Mouse (Mus musculus) neural tube, embryonic 12.5 days (tissue): Measurements from ENCODE around the gene Schip1. TPM values are rescaled to one million over a fixed set of nuclear protein-coding genes. Genes with fewer than 3 reads are reported as not detected.
A peak's percentile ranks its signal among the peaks of the same experiment; 100 is the strongest.

ENCODE experiments used
- ATAC-seq: fragments of 200-750 bp; cut with Nextera tagmentation; 2 replicates; pipeline ENCODE4 v1.8.0; 2017; ENCODE audit warnings: low read depth, mild to moderate bottlenecking, moderate TSS enrichment, moderate library complexity; ENCODE audit not compliant: low FRiP score
- H3K27ac ChIP-seq: fragments of 300-500 bp; sonication (generic); 2 replicates; pipeline ENCODE4 v1.5.1; 2016
- H3K27me3 ChIP-seq: fragments of 300-500 bp; sonication (generic); replicated peaks from 2 replicates; pipeline ENCODE4 v1.6.1; 2016; ENCODE audit warnings: mild to moderate bottlenecking
- H3K36me3 ChIP-seq: fragments of 300-500 bp; sonication (generic); 2 replicates; pipeline ENCODE4 v1.6.1; 2016; ENCODE audit warnings: mild to moderate bottlenecking
- H3K4me1 ChIP-seq: fragments of 300-500 bp; sonication (generic); 2 replicates; pipeline ENCODE4 v1.6.1; 2016
- H3K4me2 ChIP-seq: fragments of 300-500 bp; sonication (generic); replicated peaks from 2 replicates; pipeline ENCODE4 v1.6.1; 2016; ENCODE audit warnings: mild to moderate bottlenecking
- H3K4me3 ChIP-seq: fragments of 300-500 bp; sonication (generic); 2 replicates; pipeline ENCODE4 v1.5.1; 2016
- H3K9ac ChIP-seq: fragments of 300-500 bp; sonication (generic); 2 replicates; pipeline ENCODE4 v1.6.1; 2016; ENCODE audit warnings: mild to moderate bottlenecking
- H3K9me3 ChIP-seq: fragments of 300-500 bp; sonication (generic); 2 replicates; pipeline ENCODE4 v1.6.1; 2016; ENCODE audit warnings: mild to moderate bottlenecking
- WGBS: fragments of 180-500 bp; shearing (Covaris S2); methylation state at CpG from one replicate; pipeline ENCODE4 v1.1.7; 2016; 5-methylcytosine and 5-hydroxymethylcytosine counted together
- polyA plus RNA-seq: library from polyadenylated mRNA; unstranded; fragments of >200 nt; fragmentation: Nextera tagmentation; extraction: Ambion mirVana; gene quantifications from 2 replicates; pipeline ENCODE4 v1.2.1, GENCODE M21; 2016

The Schip1 gene
- polyA plus RNA-seq, 1 experiment from 2014 or later = 113 TPM

DNA sequence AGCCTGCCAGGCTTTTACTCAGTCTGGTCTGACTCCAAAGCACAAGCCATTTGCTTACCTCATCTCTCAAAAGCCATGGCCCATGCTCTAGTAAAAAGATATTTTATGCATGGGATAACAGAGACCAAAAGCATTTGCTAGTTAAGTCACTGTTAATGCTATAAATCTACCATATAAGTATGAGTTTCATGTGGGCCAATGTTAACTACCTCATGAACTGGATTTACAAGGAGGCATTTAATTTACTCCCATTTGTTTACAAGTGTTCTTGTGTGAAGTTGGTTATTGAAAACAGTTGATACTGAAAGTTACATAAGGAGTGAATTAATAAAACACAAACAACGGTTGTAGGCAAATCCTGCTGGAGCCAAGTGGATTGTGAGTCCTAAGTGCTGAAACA is 95.6 kb downstream of the Schip1 start:
- no peak overlapping the region for H3K4me2 ChIP-seq
- no peak overlapping the region for H3K9ac ChIP-seq
- no peak overlapping the region for H3K4me3 ChIP-seq
- no peak overlapping the region for H3K27ac ChIP-seq
- H3K4me1 ChIP-seq = no peaks in the 10 kb centered on the region
- H3K9me3 ChIP-seq = no peaks in the 10 kb centered on the region
- ATAC-seq = no peak
- no peaks in the 10 kb centered on the region for H3K36me3 ChIP-seq
- 89% methylated on average over 1 of the region's 1 CpGs for WGBS
- H3K27me3 ChIP-seq = no peaks in the 10 kb centered on the region

DNA sequence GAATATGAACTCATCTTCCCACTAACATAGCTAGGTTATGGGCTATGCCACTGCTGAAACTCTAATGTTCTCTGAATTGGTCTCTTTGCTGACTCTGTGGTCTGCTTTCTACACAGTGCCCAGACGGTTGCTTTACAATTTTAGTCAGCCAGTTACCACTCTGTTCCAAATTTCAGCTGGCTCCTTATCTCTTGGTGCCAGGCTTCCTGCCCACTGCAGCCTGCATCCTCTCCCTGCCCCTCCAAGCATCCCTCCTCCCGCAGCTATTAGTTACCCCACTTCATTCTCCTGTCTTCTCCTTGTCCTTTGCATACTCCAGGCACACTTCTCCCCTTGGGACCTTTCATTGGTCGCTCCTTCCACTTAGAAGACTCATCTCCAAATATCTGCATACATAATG is 96.2 kb downstream of the Schip1 start:
- Histone ChIP-seq H3K4me3 (no peak overlapping the region), H3K4me2 (no peak overlapping the region), H3K4me1 (no peaks in the 10 kb centered on the region), H3K9me3 (no peaks in the 10 kb centered on the region), H3K27me3 (no peaks in the 10 kb centered on the region), H3K27ac (no peak overlapping the region), H3K36me3 (no peaks in the 10 kb centered on the region), H3K9ac (no peak overlapping the region)
- WGBS = 82% methylated on average over 3 of the region's 3 CpGs
- no peak for ATAC-seq

DNA sequence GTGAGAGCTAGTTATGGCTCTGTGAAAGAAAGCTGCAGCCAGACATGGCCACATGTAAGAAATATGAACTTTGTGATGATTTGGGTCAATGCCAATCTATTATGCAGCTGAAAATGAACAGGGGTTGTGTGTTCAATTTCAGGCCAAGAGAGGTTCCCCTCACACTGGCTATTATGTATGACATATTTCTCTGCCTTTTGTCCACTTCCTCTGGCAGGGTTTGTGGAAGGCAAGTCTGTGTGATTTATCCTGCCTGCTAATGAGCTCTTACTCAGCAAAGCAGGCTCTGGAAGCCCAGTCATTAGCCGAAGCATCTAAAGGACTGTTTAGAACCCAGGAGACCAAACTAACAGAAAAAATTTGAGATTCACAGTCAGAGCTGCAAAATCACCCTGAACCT is 113.6 kb downstream of the Schip1 start:
- Histone ChIP-seq H3K4me3 (no peak overlapping the region), H3K4me2 (no peak overlapping the region), H3K27me3 (no peaks in the 10 kb centered on the region), H3K9me3 (no peaks in the 10 kb centered on the region), H3K27ac (no peak overlapping the region), H3K36me3 (no peaks in the 10 kb centered on the region), H3K9ac (no peak overlapping the region), H3K4me1 (no peaks in the 10 kb centered on the region)
- 50% methylated on average over 1 of the region's 1 CpGs for WGBS
- no peak for ATAC-seq

- Histone ChIP-seq H3K4me3 (no peak overlapping the region), H3K36me3 (no peaks in the 10 kb centered on the region), H3K9me3 (no peaks in the 10 kb centered on the region), H3K4me2 (no peak overlapping the region), H3K9ac (no peak overlapping the region), H3K4me1 (no peaks in the 10 kb centered on the region), H3K27ac (no peak overlapping the region), H3K27me3 (no peaks in the 10 kb centered on the region)
- 67% methylated on average over 8 of the region's 8 CpGs for WGBS
- no peak for ATAC-seq
These were observed 122.9 kb downstream of the Schip1 start for GRCm38 (mm10) chr3:68187471-68187870.

DNA sequence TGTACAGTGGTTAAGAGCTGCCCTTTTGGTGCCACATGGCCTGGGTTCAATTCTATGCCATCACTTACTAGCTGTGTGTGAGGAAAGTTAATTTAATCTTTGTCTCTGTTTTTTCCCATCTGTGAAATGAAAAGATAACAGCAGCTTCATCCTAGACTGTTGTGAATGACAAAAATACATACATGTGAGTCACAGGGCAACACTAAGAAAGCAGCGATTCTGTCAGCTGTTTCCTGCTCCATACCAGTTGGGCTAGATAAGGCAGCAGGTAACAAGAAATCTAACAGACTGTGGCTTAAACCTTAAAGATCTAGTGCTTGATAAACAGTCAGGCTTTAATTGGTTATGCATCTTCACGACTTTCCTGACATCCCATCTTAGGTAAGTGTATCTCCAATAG is 124.5 kb downstream of the Schip1 start:
- Histone ChIP-seq H3K36me3 (no peaks in the 10 kb centered on the region), H3K9ac (no peak overlapping the region), H3K9me3 (no peaks in the 10 kb centered on the region), H3K4me2 (no peak overlapping the region), H3K27ac (no peak overlapping the region), H3K4me3 (no peak overlapping the region), H3K27me3 (no peaks in the 10 kb centered on the region), H3K4me1 (no peaks in the 10 kb centered on the region)
- 88% methylated on average over 2 of the region's 2 CpGs for WGBS
- ATAC-seq = no peak

GRCm38 (mm10) chr3:68196933-68197332 is 132.3 kb downstream of the Schip1 start:
- Histone ChIP-seq H3K4me3 (no peak overlapping the region), H3K4me2 (no peak overlapping the region), H3K9ac (no peak overlapping the region), H3K36me3 (no peaks in the 10 kb centered on the region), H3K4me1 (no peaks in the 10 kb centered on the region), H3K9me3 (no peaks in the 10 kb centered on the region), H3K27ac (no peak overlapping the region), H3K27me3 (no peaks in the 10 kb centered on the region)
- WGBS = 80% methylated on average over 1 of the region's 1 CpGs
- no peak for ATAC-seq

- WGBS = 12% methylated on average over 1 of the region's 1 CpGs
- Histone ChIP-seq H3K4me1 (peaks cover 4% of the 10 kb centered on the region; the same call in 1 of the 2 replicates), H3K9ac (no peak overlapping the region), H3K4me2 (no peak overlapping the region), H3K9me3 (no peaks in the 10 kb centered on the region), H3K27ac (no peak overlapping the region), H3K4me3 (no peak overlapping the region), H3K36me3 (no peaks in the 10 kb centered on the region), H3K27me3 (no peaks in the 10 kb centered on the region)
- ATAC-seq = peak; percentile 73; the same call in 1 of the 2 replicates
These were observed 136.6 kb downstream of the Schip1 start for GRCm38 (mm10) chr3:68201214-68201613.

DNA sequence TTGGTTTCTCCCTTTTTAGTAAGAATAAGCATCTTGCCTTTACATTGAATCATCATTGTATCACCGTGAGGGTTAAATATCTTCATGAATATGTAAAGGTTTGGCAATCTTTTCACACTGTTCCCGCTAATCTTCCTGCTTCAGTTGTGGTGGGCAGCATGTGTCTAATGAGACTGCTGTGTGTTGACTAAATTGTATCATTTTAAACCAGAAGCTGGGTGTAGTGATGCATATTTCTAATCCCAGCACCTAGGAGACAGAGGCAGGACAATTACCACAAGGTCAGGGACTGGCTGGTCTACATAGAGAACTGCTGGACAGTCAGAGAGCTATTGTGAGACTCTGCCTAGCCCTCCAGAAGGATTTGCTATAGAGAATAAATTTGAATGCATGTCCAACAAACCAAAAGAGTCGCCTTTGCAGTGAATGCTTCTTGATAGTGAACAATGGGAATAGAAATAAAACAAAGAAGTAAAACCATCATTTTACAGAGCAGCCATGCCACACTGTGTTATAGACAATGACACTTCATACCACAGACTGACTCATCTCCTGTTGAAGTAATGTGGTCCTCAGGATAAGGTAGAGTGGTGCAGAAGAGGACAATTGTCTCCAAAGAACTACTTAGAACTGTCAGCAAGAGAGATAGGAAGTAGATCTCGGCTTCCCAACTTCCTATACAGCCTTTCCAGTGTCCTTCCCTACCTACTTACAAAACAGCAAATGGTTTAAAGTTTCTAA is 137.7 kb downstream of the Schip1 start:
- Histone ChIP-seq H3K4me2 (no peak overlapping the region), H3K36me3 (no peaks in the 10 kb centered on the region), H3K4me3 (no peak overlapping the region), H3K9ac (no peak overlapping the region), H3K27me3 (no peaks in the 10 kb centered on the region), H3K4me1 (peaks cover 4% of the 10 kb centered on the region; the same call in 1 of the 2 replicates), H3K9me3 (no peaks in the 10 kb centered on the region), H3K27ac (no peak overlapping the region)
- peak; percentile 41; the same call in 1 of the 2 replicates for ATAC-seq
- 37% methylated on average over 4 of the region's 4 CpGs for WGBS

DNA sequence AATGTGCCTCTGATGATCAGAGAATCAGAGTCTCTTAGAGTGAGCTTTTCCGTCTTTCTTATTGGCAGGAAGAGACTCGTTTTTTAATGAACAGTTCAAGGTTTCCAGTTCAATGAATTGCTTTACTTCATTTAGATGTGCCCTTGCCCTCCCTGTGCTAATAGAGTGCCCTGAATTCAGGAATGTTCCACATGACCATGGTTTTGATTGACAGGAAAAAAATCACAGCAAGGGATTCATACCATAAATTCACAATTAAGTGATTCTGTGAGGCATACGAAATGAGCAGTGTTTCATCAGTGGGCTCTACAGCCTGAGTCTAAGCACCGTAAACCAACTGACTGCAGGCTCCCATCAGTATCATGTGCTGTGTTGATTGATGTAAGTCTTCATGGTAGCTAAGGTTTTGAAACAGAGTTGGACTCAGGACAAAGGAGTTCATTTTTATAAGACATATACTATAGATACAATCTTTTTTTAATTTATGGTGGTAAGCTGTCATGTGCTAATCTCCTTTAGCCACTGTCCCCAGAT is 139.4 kb downstream of the Schip1 start:
- H3K4me1 ChIP-seq = peaks cover 8% of the 10 kb centered on the region
- no peak overlapping the region for H3K27ac ChIP-seq
- no peaks in the 10 kb centered on the region for H3K36me3 ChIP-seq
- H3K27me3 ChIP-seq = no peaks in the 10 kb centered on the region
- no peak overlapping the region for H3K4me2 ChIP-seq
- no peak overlapping the region for H3K4me3 ChIP-seq
- H3K9me3 ChIP-seq = no peaks in the 10 kb centered on the region
- no peak overlapping the region for H3K9ac ChIP-seq
- 56% methylated on average over 4 of the region's 4 CpGs for WGBS
- no peak for ATAC-seq

GRCm38 (mm10) chr3:68210422-68210821 is 145.8 kb downstream of the Schip1 start:
- Histone ChIP-seq H3K9me3 (no peaks in the 10 kb centered on the region), H3K4me1 (peaks cover 5% of the 10 kb centered on the region; the same call in 1 of the 2 replicates), H3K36me3 (no peaks in the 10 kb centered on the region), H3K27ac (no peak overlapping the region), H3K27me3 (no peaks in the 10 kb centered on the region), H3K9ac (no peak overlapping the region), H3K4me3 (no peak overlapping the region), H3K4me2 (no peak overlapping the region)
- 88% methylated on average over 4 of the region's 4 CpGs for WGBS
- no peak for ATAC-seq

DNA sequence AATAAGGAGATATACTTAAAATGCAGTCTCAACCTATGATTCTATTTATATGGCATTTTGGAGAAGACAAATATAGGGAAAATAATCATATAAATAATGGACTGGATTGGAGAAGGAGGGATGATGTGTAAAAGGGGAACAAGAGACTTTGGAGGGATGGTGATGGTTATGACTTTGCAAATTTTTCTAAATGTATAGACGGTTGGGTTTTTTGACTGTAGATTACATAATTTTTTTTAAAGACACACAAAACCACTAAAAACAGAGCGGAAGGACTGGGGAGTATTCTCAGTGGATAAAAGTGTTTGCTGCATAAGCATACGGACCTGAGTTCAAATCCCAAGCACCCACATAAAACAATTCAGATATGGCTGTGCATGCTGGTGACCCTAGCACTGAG is 156.8 kb downstream of the Schip1 start:
- no peak for ATAC-seq
- H3K9me3 ChIP-seq = no peaks in the 10 kb centered on the region

DNA sequence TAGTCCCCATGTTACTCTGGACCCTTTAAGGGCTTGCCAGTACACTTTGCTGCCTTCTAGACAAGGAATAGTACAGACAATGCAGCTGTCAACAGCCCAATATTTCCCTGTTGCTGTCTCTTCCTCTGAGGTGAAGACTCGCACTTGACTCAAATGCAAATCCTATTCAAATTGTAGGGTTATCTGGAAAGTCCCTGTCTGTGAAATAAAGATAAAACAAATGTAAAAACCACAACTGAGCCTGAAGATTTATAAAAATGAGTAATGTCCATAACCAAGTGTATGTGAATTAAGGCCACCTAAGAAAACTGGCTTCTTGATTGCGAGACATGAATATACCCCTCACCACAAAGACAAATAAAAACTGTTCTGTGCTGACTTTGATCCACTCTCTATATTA is 175.3 kb downstream of the Schip1 start:
- Histone ChIP-seq H3K4me1 (no peaks in the 10 kb centered on the region), H3K9me3 (no peaks in the 10 kb centered on the region), H3K4me3 (no peak overlapping the region), H3K27me3 (no peaks in the 10 kb centered on the region), H3K36me3 (no peaks in the 10 kb centered on the region), H3K4me2 (no peak overlapping the region), H3K9ac (no peak overlapping the region), H3K27ac (no peak overlapping the region)
- no peak for ATAC-seq
- 88% methylated on average over 2 of the region's 2 CpGs for WGBS

More for the DNA sequence above, 156.8 kb downstream of the Schip1 start:
- no peak overlapping the region for H3K9ac ChIP-seq
- no peak overlapping the region for H3K4me3 ChIP-seq
- H3K4me1 ChIP-seq = no peaks in the 10 kb centered on the region
- WGBS = 93% methylated on average over 3 of the region's 3 CpGs
- H3K27ac ChIP-seq = no peak overlapping the region
- H3K36me3 ChIP-seq = no peaks in the 10 kb centered on the region
- no peaks in the 10 kb centered on the region for H3K27me3 ChIP-seq
- H3K4me2 ChIP-seq = no peak overlapping the region

GRCm38 (mm10) chr3:68243239-68243638 is 178.6 kb downstream of the Schip1 start:
- no peak overlapping the region for H3K4me3 ChIP-seq
- no peak overlapping the region for H3K27ac ChIP-seq
- H3K4me2 ChIP-seq = no peak overlapping the region
- no peak overlapping the region for H3K9ac ChIP-seq
- H3K27me3 ChIP-seq = no peaks in the 10 kb centered on the region
- 74% methylated on average over 3 of the region's 3 CpGs for WGBS
- H3K36me3 ChIP-seq = no peaks in the 10 kb centered on the region
- H3K9me3 ChIP-seq = no peaks in the 10 kb centered on the region
- no peak for ATAC-seq
- H3K4me1 ChIP-seq = no peaks in the 10 kb centered on the region
